Mouse (Mus musculus): ENCODE measurements around the gene Bhlha15. TPM values are rescaled to one million over a fixed set of nuclear protein-coding genes. Genes with fewer than 3 reads are reported as not detected.

Bhlha15 gene
- total and polyA plus RNA-seq, 3 experiments, result 4.1 to 4.3 TPM; not detected in 1

Other genes with a start within 250 kb of the Bhlha15 start
- 56.0 and 61.7 TPM in 2 replicates for gene Ccz1, start 175.4 kb upstream of the Bhlha15 start, total RNA-seq (2012; rRNA removed)
- 100 to 1,000 TPM in 1 of 2 experiments, 10 to 100 TPM in 1; 58.0 to 166 TPM for gene Ccz1, start 175.4 kb upstream of the Bhlha15 start, polyA plus RNA-seq (2012; ENCODE audit: insufficient read depth in 1 of 2, insufficient read length in 2 of 2, low read depth in 1 of 2, low replicate concordance in 2 of 2, missing spikeins in 1 of 2)
- gene Ocm, start 163.6 kb upstream of the Bhlha15 start, total RNA-seq (2012; rRNA removed), result not detected in 2 replicates
- not detected for gene Ocm, start 163.6 kb upstream of the Bhlha15 start, polyA plus RNA-seq (2012; ENCODE audit: insufficient read depth in 1 of 2, insufficient read length in 2 of 2, low read depth in 1 of 2, low replicate concordance in 2 of 2, missing spikeins in 1 of 2)
- 14.2 and 14.8 TPM in 2 replicates for gene Lmtk2, start 89.8 kb upstream of the Bhlha15 start, total RNA-seq (2012; rRNA removed)
- gene Lmtk2, start 89.8 kb upstream of the Bhlha15 start, polyA plus RNA-seq (2012; ENCODE audit: insufficient read depth in 1 of 2, insufficient read length in 2 of 2, low read depth in 1 of 2, low replicate concordance in 2 of 2, missing spikeins in 1 of 2), result 10 to 100 TPM in 1 of 2 experiments, not detected in 1; 12.6 TPM
- 6.2 and 7.1 TPM in 2 replicates for gene Tecpr1, start 33.3 kb downstream of the Bhlha15 start, total RNA-seq (2012; rRNA removed)
- gene Tecpr1, start 33.3 kb downstream of the Bhlha15 start, polyA plus RNA-seq (2012; ENCODE audit: insufficient read depth in 1 of 2, insufficient read length in 2 of 2, low read depth in 1 of 2, low replicate concordance in 2 of 2, missing spikeins in 1 of 2), result 1 to 10 TPM in 1 of 2 experiments, not detected in 1; 9.0 TPM
- 16.5 and 21.6 TPM in 2 replicates for gene Bri3, start 54.2 kb downstream of the Bhlha15 start, total RNA-seq (2012; rRNA removed)
- gene Bri3, start 54.2 kb downstream of the Bhlha15 start, polyA plus RNA-seq (2012; ENCODE audit: insufficient read depth in 1 of 2, insufficient read length in 2 of 2, low read depth in 1 of 2, low replicate concordance in 2 of 2, missing spikeins in 1 of 2), result 10 to 100 TPM in 1 of 2 experiments, not detected in 1; 40.5 TPM
- not detected in 2 replicates for gene Baiap2l1, start 167.8 kb downstream of the Bhlha15 start, total RNA-seq (2012; rRNA removed)
- under 1 TPM in 1 of 2 experiments, not detected in 1; 0.06 TPM for gene Baiap2l1, start 167.8 kb downstream of the Bhlha15 start, polyA plus RNA-seq (2012; ENCODE audit: insufficient read depth in 1 of 2, insufficient read length in 2 of 2, low read depth in 1 of 2, low replicate concordance in 2 of 2, missing spikeins in 1 of 2)

Data from MEL (cell line).